Mouse (Mus musculus) Patski (cell line): ENCODE data around the gene Slc16a10. TPM values are rescaled to one million over a fixed set of nuclear protein-coding genes. Genes with fewer than 3 reads are reported as not detected.
A peak's percentile ranks its signal among the peaks of the same experiment; 100 is the strongest.
"Not testable (repeated sequence)": the region's sequence is repeated elsewhere in the genome, so short reads cannot be mapped to it uniquely, and the experiment has no call there.

Experiments
- ATAC-seq: fragments of 100-300 bp; one replicate; pipeline ENCODE4 v1.8.0; 2021
- CTCF ChIA-PET: fragments of 350-600 bp; sonication (Branson Sonifier 250); formaldehyde crosslinking; loops from one replicate; lab custom pipeline; 2022; ENCODE audit warnings: inconsistent platforms; lab: Charles Lee
- POLR2A ChIA-PET: fragments of 350-600 bp; sonication (Branson Sonifier 250); formaldehyde crosslinking; loops from one replicate; lab custom pipeline; 2022; ENCODE audit warnings: antibody characterized with exemption, inconsistent platforms; lab: Charles Lee
- DNase-seq: peaks from one replicate; pipeline ENCODE4 v3.0.0-alpha.2; 2011; ENCODE audit warnings: low read depth, low spot score
- H3K27me3 ChIP-seq: fragments of 371-371 bp; one replicate; pipeline ENCODE4 v1.5.1; 2021
- CTCF ChIP-seq: fragments of 100-300 bp; IDR thresholded peaks from one replicate; pipeline ENCODE4 v1.5.1; 2021
- in situ Hi-C: fragments of 300-500 bp; cut with MboI; formaldehyde crosslinking; loops from 3 replicates; pipeline ENCODE4 v1.11.1; 2018; ENCODE audit warnings: low pct_unique_long_range_greater_than_20kb, mixed read lengths
- polyA plus RNA-seq: library from polyadenylated mRNA; unstranded; gene quantifications from one replicate; pipeline ENCODE4 v1.2.3, GENCODE M21; 2021

The Slc16a10 gene
- polyA plus RNA-seq, 1 experiment from 2014 or later = 9.1 TPM

DNA sequence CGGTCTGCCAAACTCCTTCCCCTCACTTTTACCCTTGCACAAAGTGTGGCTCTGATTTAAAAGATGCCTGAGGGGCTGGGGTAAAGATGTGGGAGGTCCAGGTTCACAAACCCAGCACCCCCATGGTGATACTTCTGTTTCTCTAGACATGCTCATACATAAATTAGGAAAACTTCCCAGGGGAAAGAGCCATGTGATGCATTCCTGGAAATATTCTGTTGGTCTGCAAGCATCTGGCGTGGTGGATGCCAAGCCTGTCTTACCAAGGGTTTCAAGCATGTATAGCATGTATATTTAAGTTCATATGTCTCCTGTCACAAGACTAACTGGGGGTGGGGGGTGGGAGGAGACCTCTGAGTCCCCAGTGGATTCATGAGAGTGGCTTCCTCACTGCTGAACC is 121.7 kb downstream of the Slc16a10 start:
- CTCF ChIA-PET = no interaction called here
- no peak for TF ChIP-seq CTCF
- in situ Hi-C loops = no loop called here
- DNase-seq (no peak), ATAC-seq (no peak)
- POLR2A ChIA-PET = interaction anchor here (1.3 kb wide), 1 partner anchor 30 kb away, joined by 3 read pairs; no protein-coding TSS in a partner anchor
- no peaks in the 10 kb centered on the region for H3K27me3 ChIP-seq

DNA sequence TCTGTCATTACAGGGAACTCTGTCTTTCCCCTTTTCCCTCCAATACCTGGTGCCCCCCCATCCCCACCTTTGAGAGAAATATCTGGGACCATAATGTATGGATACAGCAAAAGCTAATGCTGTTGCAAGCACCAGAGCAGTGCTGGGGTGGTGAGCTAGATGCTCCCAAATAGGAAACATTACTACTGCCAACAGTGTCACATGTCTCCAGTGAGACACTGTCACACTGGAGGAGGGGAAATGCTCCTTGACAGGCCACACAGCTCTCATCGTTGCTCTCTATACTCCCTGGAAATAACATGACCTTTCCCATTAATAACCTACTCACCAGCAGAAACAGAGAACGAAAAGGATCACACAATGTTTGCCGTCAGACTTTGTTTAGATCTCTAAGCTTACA is 122.6 kb downstream of the Slc16a10 start:
- DNase-seq (no peak), ATAC-seq (no peak)
- TF ChIP-seq CTCF = no peak
- in situ Hi-C loops = no loop called here
- H3K27me3 ChIP-seq = no peaks in the 10 kb centered on the region
- CTCF ChIA-PET = no interaction called here
- POLR2A ChIA-PET = no interaction called here

DNA sequence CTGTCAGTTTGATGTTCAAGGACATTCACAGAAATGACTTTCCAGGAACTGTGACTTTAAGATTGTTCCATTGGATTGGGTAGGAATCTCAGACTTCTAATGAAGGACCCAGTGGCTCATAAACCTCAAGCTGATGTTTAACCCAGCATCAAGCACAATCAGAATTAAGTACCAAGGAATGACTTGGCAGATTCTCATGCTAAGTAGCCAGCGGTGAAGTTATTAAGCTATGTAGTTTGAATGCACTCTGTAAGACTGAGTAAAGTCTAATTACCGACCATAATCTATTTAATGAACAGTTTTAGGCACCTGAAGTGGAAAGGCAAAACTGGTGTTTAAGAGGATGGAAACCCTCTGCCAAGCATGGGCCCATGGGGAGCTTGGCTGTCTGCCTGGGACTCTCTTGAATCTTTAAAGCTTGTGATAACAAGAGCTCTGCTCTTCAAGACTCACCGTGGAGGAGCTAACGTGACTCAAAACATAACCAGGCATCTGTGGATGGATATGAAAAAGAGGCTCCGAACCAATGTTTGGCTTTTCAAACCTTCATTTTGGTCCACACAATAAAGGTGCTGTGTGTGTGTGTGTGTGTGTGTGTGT is 123.7 kb downstream of the Slc16a10 start:
- in situ Hi-C loops = no loop called here
- POLR2A ChIA-PET = no interaction called here
- DNase-seq = peak; percentile 57
- no peak for TF ChIP-seq CTCF
- no peaks in the 10 kb centered on the region for H3K27me3 ChIP-seq
- ATAC-seq = peak; percentile 39
- CTCF ChIA-PET = interaction anchor here (0.7 to 1.6 kb wide), 5 partner anchors 14 to 62 kb away, joined by 3 to 4 read pairs (median 3); no protein-coding TSS in a partner anchor

DNA sequence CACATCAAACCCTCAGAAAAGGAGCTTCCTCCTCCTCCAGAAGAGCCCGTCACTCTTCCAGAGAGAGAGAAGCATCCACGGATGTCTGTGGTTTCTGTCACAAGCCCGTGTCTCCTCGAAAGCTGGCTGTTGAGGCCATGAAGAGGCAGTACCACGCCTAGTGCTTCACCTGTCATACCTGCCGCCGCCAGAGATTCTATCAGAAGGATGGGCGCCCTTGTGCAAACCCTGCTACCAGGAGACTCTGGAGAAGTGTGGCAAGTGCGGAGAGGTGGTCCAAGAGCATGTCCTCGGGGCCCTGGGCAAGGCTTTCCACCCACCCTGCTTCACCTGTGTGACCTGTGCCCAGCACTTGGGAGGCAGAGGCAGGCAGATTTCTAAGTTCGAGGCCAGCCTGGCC is 132.5 kb downstream of the Slc16a10 start:
- H3K27me3 ChIP-seq = no peaks in the 10 kb centered on the region
- POLR2A ChIA-PET = no interaction called here
- ATAC-seq = no peak
- TF ChIP-seq CTCF = no peak
- in situ Hi-C loops = no loop called here
- CTCF ChIA-PET = no interaction called here
- no peak for DNase-seq

DNA sequence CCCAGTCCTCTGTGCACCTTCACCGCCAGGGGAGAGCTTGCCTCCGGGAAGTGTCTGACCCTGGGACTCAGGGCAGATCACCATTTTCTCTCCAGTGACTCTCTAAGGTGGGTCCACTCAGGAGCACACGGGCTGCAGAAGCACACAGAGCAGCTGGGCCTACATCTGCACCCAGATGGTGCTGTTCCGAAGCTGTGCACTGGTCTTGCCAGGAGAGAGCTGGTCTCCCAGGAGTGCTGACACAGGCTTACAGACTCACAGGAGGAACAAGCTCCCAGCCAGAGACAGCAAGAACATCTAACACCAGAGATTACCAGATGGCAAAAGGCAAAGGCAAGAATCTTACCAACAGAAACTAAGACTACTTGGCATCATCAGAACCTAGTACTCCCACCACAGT is 133.2 kb downstream of the Slc16a10 start:
- POLR2A ChIA-PET, H3K27me3 ChIP-seq, in situ Hi-C loops, CTCF ChIA-PET, ATAC-seq, DNase-seq: not testable (repeated sequence)

DNA sequence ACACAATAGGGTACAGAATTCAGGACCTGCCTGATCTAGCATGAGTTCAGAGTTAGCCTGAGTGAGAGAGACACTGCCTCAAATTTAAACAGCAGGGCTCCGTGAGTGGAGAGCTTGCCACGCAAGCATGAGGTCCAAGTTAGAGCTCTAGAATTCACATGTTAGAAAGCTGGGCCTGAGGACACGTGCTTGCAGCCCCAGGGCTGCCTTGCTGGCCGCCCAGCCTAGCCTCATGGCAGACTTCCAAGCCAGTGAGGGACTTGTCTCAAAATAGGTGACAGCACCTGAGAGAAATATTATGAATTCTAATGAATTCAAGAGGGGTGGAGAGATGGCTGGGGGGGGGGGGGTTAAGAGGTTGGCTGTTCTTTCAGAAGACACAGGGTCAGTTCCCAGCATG is 134.1 kb downstream of the Slc16a10 start:
- H3K27me3 ChIP-seq = no peaks in the 10 kb centered on the region
- no peak for TF ChIP-seq CTCF
- in situ Hi-C loops = no loop called here
- CTCF ChIA-PET = no interaction called here
- ATAC-seq = no peak
- POLR2A ChIA-PET = no interaction called here
- DNase-seq = no peak

DNA sequence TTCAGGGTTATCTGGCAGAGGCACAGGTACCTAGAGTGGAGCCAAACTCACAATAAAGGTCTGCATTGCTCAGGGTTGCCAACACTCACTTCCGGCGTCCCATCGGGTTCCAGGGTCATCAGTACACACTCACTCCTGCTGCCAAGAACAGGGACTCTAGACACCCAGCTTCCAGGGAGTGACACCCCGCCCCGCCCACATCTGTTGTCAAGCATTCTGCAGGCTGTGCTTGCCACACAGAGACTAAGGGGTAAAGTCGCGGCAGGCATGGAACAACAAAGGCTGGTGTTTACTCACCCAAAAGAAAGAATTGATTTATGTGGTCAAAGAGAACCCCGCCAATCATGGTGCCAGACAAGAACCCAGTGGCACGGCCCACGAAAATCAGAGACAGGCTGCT is 135.1 kb downstream of the Slc16a10 start:
- in situ Hi-C loops = no loop called here
- CTCF ChIA-PET = no interaction called here
- DNase-seq = no peak
- no peak for TF ChIP-seq CTCF
- no peaks in the 10 kb centered on the region for H3K27me3 ChIP-seq
- no peak for ATAC-seq
- POLR2A ChIA-PET = no interaction called here

DNA sequence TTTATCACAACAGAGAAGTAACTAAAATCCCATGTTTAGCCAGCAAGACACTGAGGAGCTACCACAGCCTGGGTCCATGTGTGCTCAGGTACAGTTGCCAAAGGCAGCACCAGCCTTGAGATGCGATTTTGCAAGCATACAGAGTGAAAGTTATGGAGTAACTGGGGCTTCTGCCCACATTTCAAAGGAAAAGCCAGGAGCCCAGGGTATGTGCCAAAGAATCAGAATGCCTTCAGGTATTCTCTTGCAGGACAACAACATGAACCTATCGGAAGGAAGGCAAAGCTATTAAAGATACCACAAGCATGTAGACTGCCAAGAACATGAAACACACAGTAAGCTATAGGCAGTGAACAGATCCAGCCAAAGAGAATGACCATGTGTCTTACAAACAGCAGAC is 141.3 kb downstream of the Slc16a10 start:
- TF ChIP-seq CTCF = no peak
- CTCF ChIA-PET = no interaction called here

DNA sequence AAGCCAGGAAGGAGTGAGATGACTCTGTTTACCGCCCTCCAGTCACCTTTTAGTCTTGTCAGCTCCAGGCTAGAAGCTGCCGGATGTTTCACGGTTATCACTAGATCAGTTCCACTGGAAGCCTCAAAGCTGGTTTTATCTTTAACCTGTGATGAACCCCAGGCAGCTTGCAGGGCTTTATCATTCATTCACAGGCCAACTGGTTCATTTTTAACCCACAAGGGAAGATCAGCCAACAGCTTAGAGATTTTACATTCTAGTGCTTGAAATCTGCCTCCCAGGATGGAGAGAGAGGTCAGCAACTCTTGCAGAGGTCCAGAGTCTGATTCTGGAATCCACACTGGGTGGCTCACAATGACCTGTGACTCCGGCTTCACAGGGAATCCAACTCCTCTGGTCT is 150.9 kb downstream of the Slc16a10 start:
- POLR2A ChIA-PET = interaction anchor here (0.8 kb wide), 1 partner anchor 30 kb away, joined by 3 read pairs; no protein-coding TSS in a partner anchor
- CTCF ChIA-PET = no interaction called here
- in situ Hi-C loops = no loop called here

More for the DNA sequence above, 141.3 kb downstream of the Slc16a10 start:
- POLR2A ChIA-PET = no interaction called here
- H3K27me3 ChIP-seq = no peaks in the 10 kb centered on the region
- in situ Hi-C loops = no loop called here
- DNase-seq (no peak), ATAC-seq (no peak)

DNA sequence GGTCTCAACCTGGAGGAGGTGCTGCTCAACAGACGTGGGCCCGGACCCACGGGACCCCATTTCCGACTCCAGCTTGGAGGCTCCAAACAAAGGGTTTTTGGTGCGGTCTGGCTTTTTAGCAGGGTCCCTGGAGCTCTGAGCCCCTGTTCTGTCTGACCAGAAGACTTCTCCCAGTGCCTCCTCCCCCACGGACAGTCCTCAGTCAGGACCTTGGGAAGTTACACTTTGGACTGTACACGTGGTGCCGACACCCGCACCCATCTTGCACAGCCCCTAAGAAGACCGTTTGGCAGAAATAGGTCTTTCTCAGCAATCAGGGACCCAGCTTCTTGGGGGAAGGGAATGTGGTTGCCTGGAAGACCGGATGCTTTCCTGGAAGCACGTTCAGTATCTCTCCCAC is 155.6 kb downstream of the Slc16a10 start, which contains the start of gene Mfsd4b5:
TSS of gene Mfsd4b5 (minus strand) at position 181 of the 400 bp plus-strand sequence.
- ChIA-PET CTCF (no interaction called here), POLR2A (no interaction called here)
- in situ Hi-C loops = no loop called here
- ATAC-seq = no peak
- DNase-seq = no peak
- no peaks in the 10 kb centered on the region for H3K27me3 ChIP-seq
- no peak for TF ChIP-seq CTCF

More for the DNA sequence above, 150.9 kb downstream of the Slc16a10 start:
- TF ChIP-seq CTCF = no peak
- DNase-seq (no peak), ATAC-seq (no peak)
- no peaks in the 10 kb centered on the region for H3K27me3 ChIP-seq

Other genes with a start within 250 kb of the Slc16a10 start
- 7.5 TPM for gene Mfsd4b4, start 243.0 kb downstream of the Slc16a10 start, polyA plus RNA-seq
- gene Mfsd4b2, start 215.3 kb downstream of the Slc16a10 start, polyA plus RNA-seq = 0.09 TPM
- 0.74 TPM for gene Mfsd4b3, start 182.1 kb downstream of the Slc16a10 start, polyA plus RNA-seq
- 0.12 TPM for gene Mfsd4b5, start 155.6 kb downstream of the Slc16a10 start, polyA plus RNA-seq
- 2.2 TPM for gene Mfsd4b1, start 117.0 kb downstream of the Slc16a10 start, polyA plus RNA-seq
- gene Rpf2, start 104.8 kb upstream of the Slc16a10 start, polyA plus RNA-seq = 40.5 TPM
- gene Gtf3c6, start 115.8 kb upstream of the Slc16a10 start, polyA plus RNA-seq = 92.1 TPM
- 56.5 TPM for gene Amd1, start 159.9 kb upstream of the Slc16a10 start, polyA plus RNA-seq
- 18.6 TPM for gene Cdk19, start 197.3 kb upstream of the Slc16a10 start, polyA plus RNA-seq